Mouse (Mus musculus) embryonic facial prominence, embryonic 11.5 days (tissue): ENCODE measurements around the gene Sec13. TPM values are rescaled to one million over a fixed set of nuclear protein-coding genes. Genes with fewer than 3 reads are reported as not detected.

Experiments used
- ATAC-seq: fragments of 200-750 bp; cut with Nextera tagmentation; replicated peaks from 2 replicates; pipeline ENCODE4 v1.8.0; 2017; ENCODE audit warnings: low read depth; ENCODE audit not compliant: insufficient number of reproducible peaks, low FRiP score, low TSS enrichment
- DNase-seq: peaks from one replicate; pipeline ENCODE4 v3.0.0-alpha.2; 2015; ENCODE audit warnings: low spot score
- H3K27ac ChIP-seq: fragments of 300-500 bp; sonication (generic); replicated peaks from 2 replicates; pipeline ENCODE4 v1.5.1; 2014; ENCODE audit warnings: mild to moderate bottlenecking, low read depth, low read length, control low read depth
- H3K27me3 ChIP-seq: fragments of 300-500 bp; sonication (generic); 2 replicates; pipeline ENCODE4 v1.6.1; 2014; ENCODE audit warnings: mild to moderate bottlenecking, low read length, moderate library complexity, mixed read lengths; ENCODE audit not compliant: control insufficient read depth, insufficient read depth
- H3K36me3 ChIP-seq: fragments of 300-500 bp; sonication (generic); replicated peaks from 2 replicates; pipeline ENCODE4 v1.6.1; 2014; ENCODE audit warnings: low read depth, mild to moderate bottlenecking, low read length, moderate library complexity, mixed read lengths; ENCODE audit not compliant: control insufficient read depth, insufficient read depth
- H3K4me1 ChIP-seq: fragments of 300-500 bp; sonication (generic); 2 replicates; pipeline ENCODE4 v1.6.1; 2014; ENCODE audit warnings: low read length, mixed read lengths; ENCODE audit not compliant: control insufficient read depth, insufficient read depth
- H3K4me2 ChIP-seq: fragments of 300-500 bp; sonication (generic); 2 replicates; pipeline ENCODE4 v1.6.1; 2014; ENCODE audit warnings: low read depth, mild to moderate bottlenecking, control low read depth, low read length, moderate library complexity
- H3K4me3 ChIP-seq: fragments of 300-500 bp; sonication (generic); 2 replicates; pipeline ENCODE4 v1.5.1; 2014; ENCODE audit warnings: low read depth, low read length, control low read depth
- H3K9ac ChIP-seq: fragments of 300-500 bp; sonication (generic); replicated peaks from 2 replicates; pipeline ENCODE4 v1.6.1; 2014; ENCODE audit warnings: mild to moderate bottlenecking, control low read depth, low read length
- H3K9me3 ChIP-seq: fragments of 300-500 bp; sonication (generic); replicated peaks from 2 replicates; pipeline ENCODE4 v1.6.1; 2016; ENCODE audit warnings: mild to moderate bottlenecking, low read length, inconsistent platforms, mixed read lengths; ENCODE audit not compliant: control insufficient read depth
- WGBS: fragments of 180-500 bp; shearing (Covaris S2); extraction: QIAGEN DNeasy Blood & Tissue Kit; methylation state at CpG from one replicate; pipeline ENCODE4 v1.1.7; 2014; 5-methylcytosine and 5-hydroxymethylcytosine counted together
- polyA plus RNA-seq: library from polyadenylated mRNA; unstranded; fragments of >200 nt; fragmentation: Nextera tagmentation; extraction: Ambion mirVana; gene quantifications from 2 replicates; pipeline ENCODE4 v1.2.1, GENCODE M21; 2014

The Sec13 gene
- polyA plus RNA-seq, 1 experiment from 2014 or later, result 274 TPM

DNA sequence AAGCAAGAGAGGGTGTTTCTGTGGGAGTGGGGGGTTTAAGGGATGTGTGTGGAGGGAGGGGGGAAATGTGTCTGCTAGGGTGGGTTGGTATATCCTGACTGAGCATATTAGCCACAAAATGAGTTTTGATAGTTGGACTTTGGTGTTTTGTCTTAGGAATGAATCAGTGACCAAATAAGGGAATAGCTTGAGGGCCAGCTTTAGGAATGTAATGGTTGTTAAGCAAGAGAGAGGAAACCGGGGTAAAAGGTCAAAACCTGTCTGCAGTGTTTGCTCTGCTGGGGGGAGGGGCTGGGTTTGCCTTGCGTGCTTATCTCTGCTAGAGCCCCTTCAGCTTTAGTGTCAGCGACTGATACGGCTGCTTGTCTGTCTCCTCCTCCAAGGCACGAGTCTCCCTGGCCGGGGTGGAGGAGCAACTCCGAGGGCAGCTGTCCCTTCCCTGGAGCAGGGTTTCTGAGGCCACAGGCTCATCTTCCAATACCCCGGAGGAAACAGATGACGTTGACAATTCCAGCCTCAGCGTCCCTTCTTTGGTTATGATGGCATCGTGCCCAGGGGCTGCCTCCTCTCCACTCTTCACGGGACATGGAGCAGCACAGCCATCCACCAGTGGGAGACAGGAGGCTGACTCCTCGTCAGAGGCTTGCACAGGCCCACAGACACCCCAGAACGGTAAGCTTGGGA lies 50.0 kb downstream of the Sec13 start:
- peak overlapping the region; percentile 13 for H3K4me2 ChIP-seq
- H3K4me1 ChIP-seq, result peaks cover 6% of the 10 kb centered on the region
- H3K4me3 ChIP-seq, result no peak overlapping the region
- H3K9me3 ChIP-seq, result no peaks in the 10 kb centered on the region
- WGBS, result 6% methylated on average over 14 of the region's 14 CpGs
- DNase-seq (peak; percentile 83), ATAC-seq (peak; percentile 47; the same call in 1 of the 2 replicates)
- H3K9ac ChIP-seq, result 0 out of 2 replicates have a peak overlapping the region, but pooled peaks have one; percentile 33
- peak overlapping the region; percentile 60 for H3K27ac ChIP-seq
- no peaks in the 10 kb centered on the region for H3K36me3 ChIP-seq
- no peaks in the 10 kb centered on the region for H3K27me3 ChIP-seq

DNA sequence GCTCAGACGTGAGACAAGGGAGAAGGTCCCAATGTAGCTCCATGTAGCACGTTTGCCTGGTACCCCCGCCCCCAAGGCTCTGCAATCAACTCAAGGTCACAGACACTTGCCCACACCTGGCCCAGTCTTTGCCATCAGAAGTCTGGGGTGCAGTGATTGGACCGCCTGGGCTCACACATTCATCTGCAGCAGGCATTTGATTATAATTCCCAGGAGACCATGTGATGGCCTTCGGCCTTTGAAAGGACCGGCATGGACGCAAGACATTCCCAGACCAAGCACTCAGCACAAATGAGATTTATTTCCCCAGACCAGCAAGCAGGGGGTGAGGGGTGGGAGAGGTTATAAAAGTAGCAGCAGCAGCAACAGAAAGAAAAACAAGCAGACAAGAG lies 50.5 kb downstream of the Sec13 start:
- Histone ChIP-seq H3K9ac (peak overlapping the region; percentile 39), H3K27me3 (no peaks in the 10 kb centered on the region), H3K4me2 (no peak overlapping the region), H3K4me3 (no peak overlapping the region), H3K9me3 (no peaks in the 10 kb centered on the region), H3K27ac (peak overlapping the region; percentile 60), H3K4me1 (peaks cover 6% of the 10 kb centered on the region), H3K36me3 (no peaks in the 10 kb centered on the region)
- 10% methylated on average over 7 of the region's 7 CpGs for WGBS
- ATAC-seq, result 0 out of 2 replicates have a peak, but pooled peaks have one; percentile 42
- peak; percentile 60 for DNase-seq

DNA sequence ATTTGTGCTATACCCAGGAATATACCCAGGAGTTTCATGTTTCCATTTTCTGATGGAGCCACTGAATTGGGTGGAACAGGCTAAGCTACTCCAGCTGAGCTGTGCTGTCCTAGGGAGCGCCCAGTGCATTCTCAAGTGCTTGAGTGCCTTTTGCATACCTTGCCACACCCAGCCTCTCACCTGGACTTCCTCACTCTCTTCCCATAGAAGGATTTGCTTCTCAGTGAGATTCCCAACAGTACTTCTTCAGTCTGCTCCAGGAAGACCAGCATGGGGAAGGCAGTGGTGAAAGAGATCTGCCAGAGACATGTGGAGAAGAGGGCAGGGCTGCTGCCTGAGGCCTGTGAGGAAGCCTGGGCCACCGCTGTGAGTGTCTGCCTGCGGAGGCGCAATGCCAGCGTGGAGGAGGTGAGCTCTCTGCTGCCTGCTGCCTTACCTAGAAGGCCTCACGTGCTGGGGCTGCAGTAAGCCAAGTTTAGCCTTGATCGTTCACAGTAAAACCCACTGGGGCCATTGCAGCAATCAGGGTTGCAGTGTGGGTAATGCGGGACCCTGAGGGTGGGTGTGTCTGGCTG lies 53.9 kb downstream of the Sec13 start:
- no peak overlapping the region for H3K4me3 ChIP-seq
- H3K9ac ChIP-seq, result no peak overlapping the region
- H3K36me3 ChIP-seq, result no peaks in the 10 kb centered on the region
- DNase-seq (no peak), ATAC-seq (no peak)
- H3K27me3 ChIP-seq, result no peaks in the 10 kb centered on the region
- WGBS, result 40% methylated on average over 8 of the region's 8 CpGs
- H3K4me1 ChIP-seq, result peaks cover 6% of the 10 kb centered on the region
- no peak overlapping the region for H3K4me2 ChIP-seq
- no peaks in the 10 kb centered on the region for H3K9me3 ChIP-seq
- H3K27ac ChIP-seq, result no peak overlapping the region

DNA sequence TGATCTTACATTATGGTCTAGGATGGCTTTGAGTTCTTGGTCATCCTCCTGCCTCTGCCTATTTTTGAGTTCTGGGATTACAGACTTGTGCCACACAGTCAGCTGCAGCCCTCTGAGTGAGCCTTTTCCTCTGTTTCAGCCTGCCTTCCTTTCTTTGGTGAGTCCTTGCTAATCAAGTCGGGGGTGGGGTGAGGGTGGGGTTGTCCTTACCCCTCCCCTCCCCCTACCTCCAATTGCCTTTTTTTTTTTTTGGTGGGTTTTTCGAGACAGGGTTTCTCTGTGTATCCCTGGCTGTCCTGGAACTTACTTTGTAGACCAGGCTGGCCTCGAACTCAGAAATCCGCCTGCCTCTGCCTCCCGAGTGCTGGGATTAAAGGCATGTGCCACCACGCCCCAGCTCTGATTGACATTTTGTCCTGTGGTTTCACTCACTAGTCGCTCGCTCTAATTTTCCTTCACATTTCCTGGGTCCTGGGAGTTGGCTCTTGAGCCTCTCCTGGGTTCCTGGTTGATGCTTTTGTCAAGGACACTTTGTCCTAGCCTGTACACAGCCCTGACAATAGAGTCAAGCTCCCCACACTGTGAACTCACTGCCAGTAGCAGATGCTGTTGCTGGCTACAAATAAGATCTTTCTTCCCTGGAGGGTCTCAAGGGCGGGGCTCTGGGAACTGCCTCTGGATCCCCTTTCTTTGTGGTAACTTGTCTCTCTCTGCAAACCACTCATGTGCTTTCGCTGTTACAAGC lies 57.3 kb downstream of the Sec13 start:
- no peak overlapping the region for H3K9ac ChIP-seq
- ATAC-seq (no peak), DNase-seq (no peak)
- no peaks in the 10 kb centered on the region for H3K9me3 ChIP-seq
- 81% methylated on average over 10 of the region's 10 CpGs for WGBS
- H3K4me3 ChIP-seq, result no peak overlapping the region
- no peak overlapping the region for H3K27ac ChIP-seq
- no peaks in the 10 kb centered on the region for H3K36me3 ChIP-seq
- no peaks in the 10 kb centered on the region for H3K4me1 ChIP-seq
- no peaks in the 10 kb centered on the region for H3K27me3 ChIP-seq
- no peak overlapping the region for H3K4me2 ChIP-seq

DNA sequence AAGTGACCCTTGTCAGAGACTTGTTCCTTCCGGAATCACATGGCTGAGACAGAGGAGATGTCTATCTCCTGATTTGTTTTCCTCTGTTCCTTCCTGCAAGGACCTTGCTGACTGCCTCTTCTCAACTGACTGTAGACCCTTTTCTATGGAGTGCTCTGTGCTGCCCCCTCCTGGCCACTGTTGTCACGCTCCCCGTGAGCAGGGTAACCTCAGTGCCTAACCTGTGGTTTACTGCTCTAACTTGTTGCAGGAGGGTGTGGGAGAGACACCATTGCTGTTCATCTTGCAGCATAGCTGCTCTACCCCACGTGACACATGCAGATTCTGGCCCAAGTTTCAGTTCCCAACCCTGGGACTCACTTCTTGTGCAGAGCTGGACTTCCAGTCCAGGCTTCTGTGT lies 59.3 kb downstream of the Sec13 start:
- Histone ChIP-seq H3K4me3 (no peak overlapping the region), H3K36me3 (no peaks in the 10 kb centered on the region), H3K27me3 (no peaks in the 10 kb centered on the region), H3K9ac (no peak overlapping the region), H3K9me3 (no peaks in the 10 kb centered on the region), H3K4me1 (no peaks in the 10 kb centered on the region), H3K4me2 (no peak overlapping the region), H3K27ac (no peak overlapping the region)
- 23% methylated on average over 4 of the region's 4 CpGs for WGBS
- ATAC-seq (0 out of 2 replicates have a peak, but pooled peaks have one; percentile 47), DNase-seq (peak; percentile 85)

DNA sequence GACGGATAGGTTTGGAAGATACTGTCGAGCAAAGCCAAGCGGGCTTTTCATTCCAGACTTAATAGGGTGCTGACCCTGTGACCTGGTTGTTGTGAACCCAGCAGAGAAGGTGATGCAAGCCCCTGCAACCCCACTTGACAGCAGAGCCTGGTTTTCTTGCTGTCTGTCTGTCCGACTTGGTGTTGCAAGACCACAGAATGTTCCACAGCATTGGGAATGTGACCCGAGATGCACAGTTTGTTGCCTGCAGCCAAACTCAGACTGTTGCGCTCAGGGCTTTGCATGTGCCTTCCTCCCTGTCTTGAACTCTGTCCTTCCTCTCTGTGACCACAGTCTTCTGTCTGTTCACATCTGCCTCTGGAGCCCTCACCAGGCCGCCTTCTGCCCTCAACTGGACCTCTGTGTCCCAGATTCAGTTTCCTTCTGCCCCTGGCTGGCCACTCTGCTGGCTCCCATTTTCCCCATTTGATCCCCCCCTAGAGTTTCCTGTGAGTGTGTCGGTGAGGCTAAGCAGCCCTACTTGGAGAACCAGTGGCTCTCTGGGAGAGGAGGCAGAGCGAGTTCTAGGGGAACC lies 60.5 kb downstream of the Sec13 start:
- Histone ChIP-seq H3K36me3 (no peaks in the 10 kb centered on the region), H3K27me3 (no peaks in the 10 kb centered on the region), H3K4me3 (no peak overlapping the region), H3K9ac (no peak overlapping the region), H3K4me1 (no peaks in the 10 kb centered on the region), H3K4me2 (no peak overlapping the region), H3K9me3 (no peaks in the 10 kb centered on the region), H3K27ac (no peak overlapping the region)
- DNase-seq (no peak), ATAC-seq (no peak)
- WGBS, result 76% methylated on average over 9 of the region's 9 CpGs

DNA sequence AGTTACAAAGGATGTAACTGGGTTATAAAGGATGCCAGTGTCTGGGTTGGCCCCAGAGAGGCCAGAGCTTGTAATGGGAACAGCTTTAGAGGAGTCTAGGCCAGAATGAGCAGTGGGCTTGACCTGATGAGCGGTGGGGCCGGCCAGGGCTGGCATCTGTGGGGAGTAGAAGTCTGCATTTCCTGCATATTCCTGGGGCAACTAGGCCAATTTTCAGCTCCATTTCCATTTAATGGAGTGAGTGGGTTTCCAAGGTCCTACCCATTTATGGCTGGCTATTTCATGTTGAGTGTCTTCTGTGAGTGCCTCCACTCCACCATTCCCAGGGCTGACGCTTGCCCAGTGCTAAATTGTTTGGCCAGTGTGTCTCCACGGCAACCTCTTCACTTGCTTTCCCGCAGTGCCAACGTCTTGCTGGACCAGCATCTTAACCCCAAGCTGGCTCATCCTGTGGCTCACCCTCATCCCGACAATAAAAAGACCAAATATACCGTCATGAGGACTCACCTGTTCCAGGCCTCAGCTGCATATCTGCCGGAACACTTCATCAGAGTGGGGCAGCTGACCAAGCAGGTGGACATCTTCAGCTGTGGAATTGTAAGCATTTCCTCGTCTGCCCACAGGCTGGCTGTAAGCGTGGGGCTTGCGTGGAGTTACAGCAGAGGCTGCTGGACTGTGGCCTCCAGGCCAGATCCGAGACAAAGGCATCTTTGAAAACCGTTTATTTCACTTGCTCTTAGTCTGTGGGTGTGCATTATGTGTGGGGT lies 62.1 kb downstream of the Sec13 start:
- Histone ChIP-seq H3K27me3 (no peaks in the 10 kb centered on the region), H3K4me1 (no peaks in the 10 kb centered on the region), H3K9me3 (no peaks in the 10 kb centered on the region), H3K4me3 (no peak overlapping the region), H3K27ac (no peak overlapping the region), H3K4me2 (no peak overlapping the region), H3K9ac (no peak overlapping the region), H3K36me3 (no peaks in the 10 kb centered on the region)
- no peak for DNase-seq
- no peak for ATAC-seq
- 78% methylated on average over 14 of the region's 14 CpGs for WGBS
